ENCODE assay signal across 8 mouse cellular contexts in genomic region chr9:123156910-123157361, GRCm38 (mm10). TPM values are rescaled to one million over a fixed set of nuclear protein-coding genes. Genes with fewer than 3 reads are reported as not detected.
DNase-seq lines count a peak whose midpoint lies in the region; ATAC-seq and TF ChIP-seq lines count a peak whose summit lies in the region.

No protein-coding gene starts in this region.

- no peak for TF ChIP-seq POLR2A in ES-Bruce4 (IDR thresholded peaks at IDR 0.05; ENCODE audit: insufficient read depth, low read length)

- intact Hi-C loops in gastrocnemius, adult 2 months (cut with DNase I): no loop called here

- DNase-seq in adrenal gland, postnatal 25 days: peak; percentile 62
- peak; percentile 86 for DNase-seq in gastrocnemius, adult 2 months
- DNase-seq in layer of hippocampus, postnatal 14 days (ENCODE audit: low spot score in 2 of 2): peak; percentile 50 to 57
- DNase-seq in right cerebral cortex, postnatal 4 days: peak; percentile 51
- no peak for DNase-seq in Muller cell, postnatal 12 days (ENCODE audit: inconsistent ontology term)

- WGBS in hindbrain, embryonic 12.5 days: 19% methylated on average over 28 of the region's 30 CpGs

- H3K36me3 ChIP-seq in ES-Bruce4 (ENCODE audit: control insufficient read depth, insufficient read depth, low read length, poor library complexity, severe bottlenecking): no peaks in the 10 kb centered on the region
- H3K36me3 ChIP-seq in hindbrain, embryonic 12.5 days: no peaks in the 10 kb centered on the region

- no peak for TF ChIP-seq EP300 in ES-Bruce4 (IDR thresholded peaks at IDR 0.05; ENCODE audit: insufficient read depth, low read depth, low read length)

- H3K4me1 ChIP-seq in ES-Bruce4 (ENCODE audit: control insufficient read depth, insufficient read depth, low read length): no peaks in the 10 kb centered on the region
- 0 out of 2 replicates have a peak, but pooled peaks cover 2% of the 10 kb centered on the region for H3K4me1 ChIP-seq in hindbrain, embryonic 12.5 days

- peak overlapping the region; percentile 13 for H3K4me3 ChIP-seq in ES-Bruce4 (ENCODE audit: low read depth, low read length)
- peak overlapping the region; percentile 67 for H3K4me3 ChIP-seq in gastrocnemius, adult 2 months
- H3K4me3 ChIP-seq in hindbrain, embryonic 12.5 days: peak overlapping the region; percentile 11; the same call in 1 of the 2 replicates

- no peak overlapping the region for H3K27ac ChIP-seq in ES-Bruce4 (ENCODE audit: insufficient read depth, low read length)
- H3K27ac ChIP-seq in gastrocnemius, adult 2 months: peak overlapping the region; percentile 79
- H3K27ac ChIP-seq in hindbrain, embryonic 12.5 days: no peak overlapping the region

- no peaks in the 10 kb centered on the region for H3K27me3 ChIP-seq in ES-Bruce4 (ENCODE audit: control insufficient read depth, insufficient read depth, low read length, poor library complexity, severe bottlenecking)
- no peaks in the 10 kb centered on the region for H3K27me3 ChIP-seq in hindbrain, embryonic 12.5 days

- no peaks in the 10 kb centered on the region for H3K9me3 ChIP-seq in ES-Bruce4 (replicated peaks; ENCODE audit: control insufficient read depth, insufficient read depth, low read length, poor library complexity, severe bottlenecking)
- H3K9me3 ChIP-seq in hindbrain, embryonic 12.5 days (replicated peaks): no peaks in the 10 kb centered on the region

- peak overlapping the region; percentile 36 for H3K4me2 ChIP-seq in hindbrain, embryonic 12.5 days (replicated peaks)

- peak; percentile 59; the same call in 1 of the 2 replicates for ATAC-seq in hindbrain, embryonic 12.5 days (ENCODE audit: low FRiP score)
- peak; percentile 23; the same call in 1 of the 2 replicates for ATAC-seq in megakaryocyte progenitor cell, adult 5-6 weeks (replicated peaks; ENCODE audit: poor library complexity)

- no peak overlapping the region for H3K9ac ChIP-seq in ES-Bruce4 (ENCODE audit: low read depth, poor library complexity, severe bottlenecking)
- H3K9ac ChIP-seq in hindbrain, embryonic 12.5 days: no peak overlapping the region

- TF ChIP-seq CTCF in ES-Bruce4 (IDR thresholded peaks at IDR 0.05; ENCODE audit: low read depth, low read length): no peak
- TF ChIP-seq CTCF in gastrocnemius, adult 2 months (IDR thresholded peaks at IDR 0.05): no peak

RNA-seq across cellular contexts. Expression of gene Clec3b, which starts 6.2 kb away (rescaled TPM):
- not detected in 2 replicates for polyA plus RNA-seq in ES-Bruce4 (2011; ENCODE audit: insufficient read depth, insufficient read length, low read depth, missing spikeins)
- 11.4 and 15.0 TPM in 2 replicates for total RNA-seq in adrenal gland, postnatal 25 days (2021)
- 10 to 100 TPM; 33.5 to 50.2 TPM for total RNA-seq in gastrocnemius, adult 2 months (2021)
- 0.22 TPM in 1 of 2 replicates, not detected in the other for polyA plus RNA-seq in hindbrain, embryonic 12.5 days (2016; fragmentation: Nextera tagmentation; extraction: Ambion mirVana)
- 1 to 10 TPM; 4.1 to 6.7 TPM for total RNA-seq in layer of hippocampus, postnatal 14 days (2021)
- not detected in 2 replicates for total RNA-seq in megakaryocyte progenitor cell, adult 5-6 weeks (2015)
- not detected in 2 replicates for total RNA-seq in megakaryocyte progenitor cell, adult 5-6 weeks (2017)

RNA-seq across cellular contexts. Expression of gene Exosc7, which starts 43.9 kb away (rescaled TPM):
- polyA plus RNA-seq in ES-Bruce4 (2011; ENCODE audit: insufficient read depth, insufficient read length, low read depth, missing spikeins): 74.7 and 75.4 TPM in 2 replicates
- 42.9 and 50.9 TPM in 2 replicates for total RNA-seq in adrenal gland, postnatal 25 days (2021)
- total RNA-seq in gastrocnemius, adult 2 months (2021): 10 to 100 TPM; 18.3 to 21.3 TPM
- polyA plus RNA-seq in hindbrain, embryonic 12.5 days (2016; fragmentation: Nextera tagmentation; extraction: Ambion mirVana): 80.1 and 84.2 TPM in 2 replicates
- total RNA-seq in layer of hippocampus, postnatal 14 days (2021): 10 to 100 TPM; 35.8 to 38.0 TPM
- total RNA-seq in megakaryocyte progenitor cell, adult 5-6 weeks (2015): 73.1 and 84.3 TPM in 2 replicates
- total RNA-seq in megakaryocyte progenitor cell, adult 5-6 weeks (2017): 99.3 and 118 TPM in 2 replicates

RNA-seq across cellular contexts. Expression of gene Zdhhc3, which starts 43.9 kb away (rescaled TPM):
- polyA plus RNA-seq in ES-Bruce4 (2011; ENCODE audit: insufficient read depth, insufficient read length, low read depth, missing spikeins): 48.2 and 51.2 TPM in 2 replicates
- 77.8 and 87.8 TPM in 2 replicates for total RNA-seq in adrenal gland, postnatal 25 days (2021)
- 10 to 100 TPM; 53.2 to 55.8 TPM for total RNA-seq in gastrocnemius, adult 2 months (2021)
- 81.0 and 82.8 TPM in 2 replicates for polyA plus RNA-seq in hindbrain, embryonic 12.5 days (2016; fragmentation: Nextera tagmentation; extraction: Ambion mirVana)
- 10 to 100 TPM; 71.2 to 72.7 TPM for total RNA-seq in layer of hippocampus, postnatal 14 days (2021)
- 48.4 and 58.5 TPM in 2 replicates for total RNA-seq in megakaryocyte progenitor cell, adult 5-6 weeks (2015)
- total RNA-seq in megakaryocyte progenitor cell, adult 5-6 weeks (2017): 46.8 and 48.4 TPM in 2 replicates

RNA-seq across cellular contexts. Expression of gene Cdcp1, which starts 58.9 kb away (rescaled TPM):
- 37.7 and 40.2 TPM in 2 replicates for polyA plus RNA-seq in ES-Bruce4 (2011; ENCODE audit: insufficient read depth, insufficient read length, low read depth, missing spikeins)
- 0.12 and 0.24 TPM in 2 replicates for total RNA-seq in adrenal gland, postnatal 25 days (2021)
- total RNA-seq in gastrocnemius, adult 2 months (2021): not detected
- polyA plus RNA-seq in hindbrain, embryonic 12.5 days (2016; fragmentation: Nextera tagmentation; extraction: Ambion mirVana): 1.2 and 1.4 TPM in 2 replicates
- not detected for total RNA-seq in layer of hippocampus, postnatal 14 days (2021)
- total RNA-seq in megakaryocyte progenitor cell, adult 5-6 weeks (2015): 0.07 and 0.44 TPM in 2 replicates
- 0.17 and 0.30 TPM in 2 replicates for total RNA-seq in megakaryocyte progenitor cell, adult 5-6 weeks (2017)

Comparison
In these comparisons a context has a peak if more than half of its experiments do, and no peak if none do; other contexts are left out.
1. H3K4me3 ChIP-seq: peak in every context shown above with its lines; median percentile 67 in gastrocnemius, adult 2 months; 13 in ES-Bruce4; 11 in hindbrain, embryonic 12.5 days.
2. RNA of gene Clec3b, which starts 6.2 kb away (total RNA-seq): 33.5 to 50.2 TPM in gastrocnemius, adult 2 months, 11.4 to 15.0 TPM in adrenal gland, postnatal 25 days and 4.1 to 6.7 TPM in layer of hippocampus, postnatal 14 days; not detected in megakaryocyte progenitor cell, adult 5-6 weeks; every median in the first group is over 4 times any median in the second.